29 mouse cellular contexts compared by ENCODE assay signal in genomic region chr1:35862196-35862595, GRCm38 (mm10).
DNase-seq lines count a peak whose midpoint lies in the region; ATAC-seq and TF ChIP-seq lines count a peak whose summit lies in the region.
"Had no signal": no experiment of that assay in that cellular context is flagged by ENCODE, and none has a peak within 500 bp of the region (broad histone marks: within the 10 kb centered on the region; RNA-seq: fewer than 3 reads in every experiment).

No protein-coding gene starts in this region.

- H3K36me3 ChIP-seq in MEL (ENCODE audit: control insufficient read depth in 1 of 2, insufficient read depth in 2 of 2, low read length in 2 of 2), result peaks cover 0 to 58% of the 10 kb centered on the region in 2 experiments; a peak in 2 of 4 replicates
- H3K36me3 ChIP-seq in splenic B cell, adult 2 months (ENCODE audit: control insufficient read depth, insufficient read depth, low read length, poor library complexity, severe bottlenecking), result no peaks in the 10 kb centered on the region
- no peaks in the 10 kb centered on the region for H3K36me3 ChIP-seq in forebrain, embryonic 11.5 days (ENCODE audit: control insufficient read depth, insufficient read depth, low read length)
- H3K36me3 ChIP-seq: forebrain, embryonic 12.5 days; heart, embryonic 12.5 days; hindbrain, embryonic 15.5 days; intestine, embryonic 15.5 days; limb, embryonic 13.5 days; midbrain, embryonic 12.5 days had no signal

- ATAC-seq in hematopoietic stem cell, adult 5-6 weeks (replicated peaks in 1 of 2; ENCODE audit: insufficient read depth in 1 of 2, low FRiP score in 2 of 2, low TSS enrichment in 1 of 2, low read depth in 1 of 2, poor library complexity in 2 of 2, severe bottlenecking in 2 of 2), result 0 out of 4 replicates have a peak, but pooled peaks have one; percentile 51 to 66
- no peak for ATAC-seq in forebrain, embryonic 11.5 days (replicated peaks; ENCODE audit: low FRiP score)
- ATAC-seq: forebrain, postnatal 0 days; intestine, embryonic 15.5 days had no signal

- TF ChIP-seq CTCF in MEL (IDR thresholded peaks at IDR 0.05 in 2 of 3, conservative IDR thresholded peaks at IDR 0.05 in 1 of 3; ENCODE audit: control insufficient read depth in 1 of 3, insufficient read depth in 1 of 3, low read depth in 2 of 3, low read length in 3 of 3, poor library complexity in 1 of 3, severe bottlenecking in 1 of 3), result no peak

- peak overlapping the region; percentile 57 for H3K9ac ChIP-seq in MEL (ENCODE audit: control insufficient read depth, low read depth, low read length, poor library complexity, severe bottlenecking)
- no peak overlapping the region for H3K9ac ChIP-seq in forebrain, embryonic 11.5 days (ENCODE audit: low read length)
- H3K9ac ChIP-seq: forebrain, embryonic 12.5 days; forebrain, postnatal 0 days; heart, embryonic 12.5 days; hindbrain, embryonic 15.5 days; intestine, embryonic 15.5 days; limb, embryonic 13.5 days; midbrain, embryonic 12.5 days had no signal

- no peak for TF ChIP-seq POLR2A in MEL (IDR thresholded peaks at IDR 0.05; ENCODE audit: control insufficient read depth in 1 of 2, insufficient read depth in 1 of 2, low read depth in 1 of 2, low read length in 2 of 2, poor library complexity in 1 of 2)

- H3K27ac ChIP-seq in MEL (ENCODE audit: control insufficient read depth, low read depth, low read length), result peak overlapping the region; percentile 94
- H3K27ac ChIP-seq in forebrain, embryonic 11.5 days (ENCODE audit: low read depth, low read length), result no peak overlapping the region
- H3K27ac ChIP-seq: forebrain, embryonic 12.5 days; hindbrain, embryonic 15.5 days; intestine, embryonic 15.5 days; left cerebral cortex, adult 2 months; limb, embryonic 13.5 days; midbrain, embryonic 12.5 days had no signal

- H3K27me3 ChIP-seq in MEL (ENCODE audit: control insufficient read depth in 1 of 2, insufficient read depth in 2 of 2, low read length in 2 of 2), result no peaks in the 10 kb centered on the region
- H3K27me3 ChIP-seq in splenic B cell, adult 2 months (ENCODE audit: control insufficient read depth, insufficient read depth, low read length, poor library complexity, severe bottlenecking), result no peaks in the 10 kb centered on the region
- H3K27me3 ChIP-seq in forebrain, embryonic 11.5 days (ENCODE audit: control insufficient read depth, insufficient read depth, low read length), result no peaks in the 10 kb centered on the region
- H3K27me3 ChIP-seq: forebrain, embryonic 12.5 days; heart, embryonic 12.5 days; hindbrain, embryonic 15.5 days; intestine, embryonic 15.5 days; limb, embryonic 13.5 days; megakaryocyte, embryonic 14.5 days; midbrain, embryonic 12.5 days had no signal

- H3K4me3 ChIP-seq in MEL (ENCODE audit: control insufficient read depth in 1 of 2, insufficient read depth in 1 of 2, low read depth in 2 of 2, low read length in 2 of 2), result peak overlapping the region; percentile 18; a peak in 3 of 4 replicates
- no peak overlapping the region for H3K4me3 ChIP-seq in forebrain, embryonic 11.5 days (ENCODE audit: low read depth, low read length)
- H3K4me3 ChIP-seq: erythroblast, embryonic 14.5 days; forebrain, embryonic 12.5 days; heart, embryonic 12.5 days; hindbrain, embryonic 15.5 days; intestine, embryonic 15.5 days; left cerebral cortex, adult 2 months; limb, embryonic 13.5 days; megakaryocyte, embryonic 14.5 days; midbrain, embryonic 12.5 days had no signal

- 90% methylated on average over 5 of the region's 5 CpGs for WGBS in forebrain, embryonic 11.5 days

- no peak overlapping the region for H3K4me2 ChIP-seq in forebrain, embryonic 11.5 days (ENCODE audit: low read depth, low read length, severe bottlenecking)
- H3K4me2 ChIP-seq: forebrain, embryonic 12.5 days; heart, embryonic 12.5 days; hindbrain, embryonic 15.5 days; intestine, embryonic 15.5 days; limb, embryonic 13.5 days; liver, embryonic 11.5 days; midbrain, embryonic 12.5 days had no signal

- TF ChIP-seq RAD21 in MEL (IDR thresholded peaks at IDR 0.05; ENCODE audit: low read depth, low read length), result no peak

- no peaks in the 10 kb centered on the region for H3K9me3 ChIP-seq in MEL (replicated peaks; ENCODE audit: insufficient read depth, low read length)
- no peaks in the 10 kb centered on the region for H3K9me3 ChIP-seq in forebrain, embryonic 11.5 days (ENCODE audit: control insufficient read depth, low read length)
- H3K9me3 ChIP-seq: forebrain, embryonic 12.5 days; heart, embryonic 12.5 days; hindbrain, embryonic 15.5 days; intestine, embryonic 15.5 days; limb, embryonic 13.5 days; midbrain, embryonic 12.5 days had no signal

- DNase-seq in CD4-positive, CD25-positive, alpha-beta regulatory T cell, adult 2 months (ENCODE audit: low read depth, low spot score), result peak; percentile 45
- DNase-seq in MEL (ENCODE audit: low read depth, low spot score), result no peak
- peak; percentile 27 for DNase-seq in splenic B cell, adult 2 months (ENCODE audit: low read depth, low spot score)
- DNase-seq in forebrain, embryonic 11.5 days (ENCODE audit: low spot score), result no peak
- no peak for DNase-seq in embryo, embryonic 10 days (ENCODE audit: low spot score)
- no peak for DNase-seq in thymus, postnatal 0 days (ENCODE audit: low spot score)
- DNase-seq: adrenal gland, postnatal 14 days; cerebellum, adult 11 months; cerebellum, adult 9-11 months; forebrain, postnatal 0 days; gastrocnemius, postnatal 25 days; heart, adult 18-20 months; heart, postnatal 4 days; kidney, adult 9 months; kidney, postnatal 14 days; lung, postnatal 36 days; retina, postnatal 1 day; right cerebral cortex, postnatal 14 days had no signal

- H3K79me2 ChIP-seq in MEL (ENCODE audit: control insufficient read depth, insufficient read depth, low read length, poor library complexity), result peaks cover 25% of the 10 kb centered on the region

- TF ChIP-seq EP300 in MEL (IDR thresholded peaks at IDR 0.05; ENCODE audit: low read depth in 1 of 2, low read length in 2 of 2), result peak in 1 of 2 experiments; percentile 33; a peak in 1 of 4 replicates

- peaks cover 18 to 57% of the 10 kb centered on the region in 2 experiments for H3K4me1 ChIP-seq in MEL (ENCODE audit: control insufficient read depth in 1 of 2, insufficient read depth in 2 of 2, low read length in 2 of 2)
- H3K4me1 ChIP-seq in forebrain, embryonic 11.5 days (replicated peaks; ENCODE audit: control insufficient read depth, insufficient read depth, low read length), result no peaks in the 10 kb centered on the region
- H3K4me1 ChIP-seq: forebrain, embryonic 12.5 days; heart, embryonic 12.5 days; hindbrain, embryonic 15.5 days; intestine, embryonic 15.5 days; midbrain, embryonic 12.5 days had no signal

TF ChIP-seq in MEL, 35 proteins besides CTCF, POLR2A, EP300 and RAD21:
- TF ChIP-seq ZKSCAN1 (IDR thresholded peaks at IDR 0.05; ENCODE audit: low read depth, low read length) (no peak), MYB (IDR thresholded peaks at IDR 0.05; ENCODE audit: low read depth, low read length) (no peak), UBTF (IDR thresholded peaks at IDR 0.05; ENCODE audit: borderline replicate concordance, insufficient read depth, low read depth, low read length) (no peak), SMC3 (IDR thresholded peaks at IDR 0.05; ENCODE audit: low read depth, low read length) (no peak), ETS1 (IDR thresholded peaks at IDR 0.05; ENCODE audit: low read depth, low read length) (peak; percentile 72), SIN3A (IDR thresholded peaks at IDR 0.05; ENCODE audit: low read length) (no peak; the same call in 1 of the 2 replicates)

Comparison
In these comparisons a context has a peak if more than half of its experiments do, and no peak if none do; other contexts are left out.
1. DNase-seq: peak in CD4-positive, CD25-positive, alpha-beta regulatory T cell, adult 2 months (single experiment) and splenic B cell, adult 2 months (single experiment); none in MEL (single experiment), forebrain, embryonic 11.5 days (single experiment), embryo, embryonic 10 days (single experiment) and thymus, postnatal 0 days (single experiment).